Mouse (Mus musculus) heart, postnatal 0 days (tissue): ENCODE data around the gene Ccdc96.

Experiments used
- CTCF ChIP-seq: IDR thresholded peaks from 2 replicates; pipeline ENCODE4 v1.5.1; 2016; ENCODE audit warnings: antibody characterized with exemption, control low read depth, low read depth
- EP300 ChIP-seq: IDR thresholded peaks from 2 replicates; pipeline ENCODE4 v1.6.1; 2016; ENCODE audit warnings: antibody characterized with exemption, low read depth

- no peak for TF ChIP-seq CTCF
- no peak for TF ChIP-seq EP300
These were observed 47.5 kb upstream of the Ccdc96 start for GRCm38 (mm10) chr5:36436858-36437257.
